Mouse (Mus musculus): ENCODE data around the gene Zfp524. TPM values are rescaled to one million over a fixed set of nuclear protein-coding genes. Genes with fewer than 3 reads are reported as not detected.
A peak's percentile ranks its signal among the peaks of the same experiment; 100 is the strongest.

The Zfp524 gene
- polyA plus RNA-seq, 1 experiment: 54.6 TPM

DNA sequence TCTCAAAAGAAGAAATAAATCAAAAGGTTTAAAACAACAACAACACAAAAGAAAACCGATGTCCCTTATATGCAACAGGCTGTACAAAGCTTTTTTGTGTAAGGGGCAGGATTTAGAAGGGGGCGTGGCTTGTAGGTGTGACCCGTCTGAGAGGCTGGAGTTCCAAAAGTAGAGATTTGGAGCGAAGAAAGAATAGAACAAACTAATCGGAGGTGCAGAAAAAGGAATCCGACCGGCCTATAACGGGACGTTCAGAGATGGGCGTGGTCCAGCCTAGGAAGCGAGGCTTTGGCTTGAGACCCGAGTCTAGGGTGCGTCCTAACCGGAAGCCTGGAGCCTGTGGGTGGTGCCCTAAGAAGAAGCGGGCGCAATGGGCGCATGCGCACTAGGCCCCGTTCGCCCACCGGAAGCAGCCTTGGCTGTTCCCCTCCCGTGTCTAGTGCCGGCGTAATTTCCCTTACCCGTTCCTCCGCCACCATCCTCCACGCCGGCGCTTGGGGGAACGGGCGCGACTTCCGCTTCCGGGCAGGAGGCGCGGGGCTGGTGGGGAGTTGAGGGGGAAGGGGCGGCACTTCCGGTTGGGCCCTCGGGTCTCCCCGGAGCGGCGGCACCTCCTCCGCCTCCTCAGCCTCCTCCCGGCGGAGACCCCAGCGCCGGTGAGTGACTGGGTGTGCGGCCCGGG lies 5.9 kb downstream of the Zfp524 start, which contains the start of the genes Zfp865 and Ccdc106:
Gene Zfp865, plus strand, starts transcription at position 377 of the 682 bp plus-strand sequence.
Gene Ccdc106, plus strand, starts transcription at position 554 of the 682 bp plus-strand sequence.
- peak; percentile 79 for TF ChIP-seq POLR2A (IDR thresholded peaks at IDR 0.05; ENCODE audit: control insufficient read depth, extremely low read depth, insufficient read depth, low read length, poor library complexity)
- peak; percentile 68 for TF ChIP-seq CTCF (IDR thresholded peaks at IDR 0.05; ENCODE audit: borderline replicate concordance, control insufficient read depth, extremely low read depth, insufficient read depth, low read length, poor library complexity)
- 0 out of 2 replicates have a peak, but pooled peaks cover 4% of the 10 kb centered on the region for H3K36me3 ChIP-seq (ENCODE audit: control insufficient read depth, insufficient read depth, low read length)
- DNase-seq: peak; percentile 99
- peak within 1 kb of the TSS; percentile 66 for H3K4me3 ChIP-seq (ENCODE audit: control insufficient read depth, insufficient read depth, low read length)
- WGBS: under 1% methylated on average over 48 of the region's 49 CpGs
- no peaks in the 10 kb centered on the region for H3K27me3 ChIP-seq (ENCODE audit: control insufficient read depth, insufficient read depth, low read length)
- H3K27ac ChIP-seq (ENCODE audit: control insufficient read depth, insufficient read depth, low read length): peak within 1 kb of the TSS; percentile 83
- peaks cover 12% of the 10 kb centered on the region for H3K4me1 ChIP-seq (replicated peaks; ENCODE audit: control insufficient read depth, insufficient read depth, low read length)

DNA sequence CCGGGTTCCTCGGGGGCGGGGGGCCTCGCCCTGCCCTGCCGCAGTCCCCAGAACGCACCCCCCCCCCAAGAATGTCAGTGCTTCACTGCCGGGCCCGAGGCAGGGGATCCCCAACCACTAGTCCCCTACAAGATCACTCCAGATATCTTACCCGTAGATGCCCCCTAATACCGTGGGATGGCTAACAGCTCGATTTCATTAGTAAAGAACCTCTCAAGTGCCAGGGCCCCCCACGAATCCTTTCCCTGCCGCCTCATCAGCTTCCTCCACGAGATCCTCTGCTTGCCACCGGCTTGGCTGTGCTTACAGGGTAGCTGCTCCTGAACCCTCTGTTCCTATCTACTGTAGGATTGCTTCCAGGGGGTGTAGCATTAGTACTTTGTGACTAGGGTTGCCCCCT lies 6.5 kb downstream of the Zfp524 start:
- peak overlapping the region; percentile 62 for H3K27ac ChIP-seq (ENCODE audit: control insufficient read depth, insufficient read depth, low read length)
- TF ChIP-seq POLR2A (IDR thresholded peaks at IDR 0.05; ENCODE audit: control insufficient read depth, extremely low read depth, insufficient read depth, low read length, poor library complexity) (no peak), CTCF (IDR thresholded peaks at IDR 0.05; ENCODE audit: borderline replicate concordance, control insufficient read depth, extremely low read depth, insufficient read depth, low read length, poor library complexity) (no peak)
- peaks cover 12% of the 10 kb centered on the region for H3K4me1 ChIP-seq (replicated peaks; ENCODE audit: control insufficient read depth, insufficient read depth, low read length)
- no peaks in the 10 kb centered on the region for H3K27me3 ChIP-seq (ENCODE audit: control insufficient read depth, insufficient read depth, low read length)
- DNase-seq: no peak
- H3K36me3 ChIP-seq (ENCODE audit: control insufficient read depth, insufficient read depth, low read length): 0 out of 2 replicates have a peak, but pooled peaks cover 4% of the 10 kb centered on the region
- under 1% methylated on average over 15 of the region's 15 CpGs for WGBS
- peak overlapping the region; percentile 66 for H3K4me3 ChIP-seq (ENCODE audit: control insufficient read depth, insufficient read depth, low read length)

- no peaks in the 10 kb centered on the region for H3K27me3 ChIP-seq (ENCODE audit: control insufficient read depth, insufficient read depth, low read length)
- H3K36me3 ChIP-seq (ENCODE audit: control insufficient read depth, insufficient read depth, low read length): 0 out of 2 replicates have a peak, but pooled peaks cover 4% of the 10 kb centered on the region
- peaks cover 12% of the 10 kb centered on the region for H3K4me1 ChIP-seq (replicated peaks; ENCODE audit: control insufficient read depth, insufficient read depth, low read length)
- WGBS: 54% methylated on average over 5 of the region's 5 CpGs
- TF ChIP-seq POLR2A (IDR thresholded peaks at IDR 0.05; ENCODE audit: control insufficient read depth, extremely low read depth, insufficient read depth, low read length, poor library complexity) (no peak), CTCF (IDR thresholded peaks at IDR 0.05; ENCODE audit: borderline replicate concordance, control insufficient read depth, extremely low read depth, insufficient read depth, low read length, poor library complexity) (no peak)
- H3K4me3 ChIP-seq (ENCODE audit: control insufficient read depth, insufficient read depth, low read length): peak overlapping the region; percentile 66
- DNase-seq: no peak
- H3K27ac ChIP-seq (ENCODE audit: control insufficient read depth, insufficient read depth, low read length): peak overlapping the region; percentile 62; the same call in 1 of the 2 replicates
These were observed 7.0 kb downstream of the Zfp524 start for GRCm38 (mm10) chr7:5021197-5021596.

GRCm38 (mm10) chr7:5029543-5029942 lies 15.3 kb downstream of the Zfp524 start:
- H3K27me3 ChIP-seq (ENCODE audit: control insufficient read depth, insufficient read depth, low read length): no peaks in the 10 kb centered on the region
- H3K4me3 ChIP-seq (ENCODE audit: control insufficient read depth, insufficient read depth, low read length): no peak overlapping the region
- H3K4me1 ChIP-seq (replicated peaks; ENCODE audit: control insufficient read depth, insufficient read depth, low read length): no peaks in the 10 kb centered on the region
- TF ChIP-seq CTCF (IDR thresholded peaks at IDR 0.05; ENCODE audit: borderline replicate concordance, control insufficient read depth, extremely low read depth, insufficient read depth, low read length, poor library complexity): no peak
- no peak for TF ChIP-seq POLR2A (IDR thresholded peaks at IDR 0.05; ENCODE audit: control insufficient read depth, extremely low read depth, insufficient read depth, low read length, poor library complexity)
- H3K27ac ChIP-seq (ENCODE audit: control insufficient read depth, insufficient read depth, low read length): no peak overlapping the region
- WGBS: 97% methylated on average over 22 of the region's 22 CpGs
- no peak for DNase-seq
- H3K36me3 ChIP-seq (ENCODE audit: control insufficient read depth, insufficient read depth, low read length): peaks cover 46% of the 10 kb centered on the region

DNA sequence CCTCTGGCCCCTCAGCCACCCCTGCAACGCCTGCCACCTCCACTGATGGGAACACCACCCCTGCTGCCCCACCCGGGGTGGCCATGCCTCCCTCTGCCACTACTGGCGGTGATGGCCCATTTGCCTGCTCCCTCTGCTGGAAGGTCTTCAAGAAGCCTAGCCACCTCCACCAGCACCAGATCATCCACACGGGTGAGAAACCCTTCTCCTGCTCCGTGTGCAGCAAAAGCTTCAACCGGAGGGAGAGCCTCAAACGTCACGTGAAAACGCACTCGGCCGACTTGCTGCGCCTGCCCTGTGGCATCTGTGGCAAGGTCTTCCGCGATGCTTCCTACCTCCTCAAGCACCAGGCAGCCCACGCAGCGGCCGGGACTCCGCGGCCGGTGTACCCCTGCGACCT lies 15.7 kb downstream of the Zfp524 start:
- TF ChIP-seq POLR2A (IDR thresholded peaks at IDR 0.05; ENCODE audit: control insufficient read depth, extremely low read depth, insufficient read depth, low read length, poor library complexity) (no peak), CTCF (IDR thresholded peaks at IDR 0.05; ENCODE audit: borderline replicate concordance, control insufficient read depth, extremely low read depth, insufficient read depth, low read length, poor library complexity) (no peak)
- 99% methylated on average over 21 of the region's 21 CpGs for WGBS
- H3K36me3 ChIP-seq (ENCODE audit: control insufficient read depth, insufficient read depth, low read length): peaks cover 46% of the 10 kb centered on the region

GRCm38 (mm10) chr7:5030554-5031275 lies 16.5 kb downstream of the Zfp524 start:
- TF ChIP-seq POLR2A (IDR thresholded peaks at IDR 0.05; ENCODE audit: control insufficient read depth, extremely low read depth, insufficient read depth, low read length, poor library complexity): no peak
- no peak for TF ChIP-seq CTCF (IDR thresholded peaks at IDR 0.05; ENCODE audit: borderline replicate concordance, control insufficient read depth, extremely low read depth, insufficient read depth, low read length, poor library complexity)
- Histone ChIP-seq H3K27me3 (ENCODE audit: control insufficient read depth, insufficient read depth, low read length) (no peaks in the 10 kb centered on the region), H3K36me3 (ENCODE audit: control insufficient read depth, insufficient read depth, low read length) (peaks cover 46% of the 10 kb centered on the region), H3K27ac (ENCODE audit: control insufficient read depth, insufficient read depth, low read length) (no peak overlapping the region), H3K4me1 (replicated peaks; ENCODE audit: control insufficient read depth, insufficient read depth, low read length) (no peaks in the 10 kb centered on the region), H3K4me3 (ENCODE audit: control insufficient read depth, insufficient read depth, low read length) (no peak overlapping the region)
- no peak for DNase-seq
- WGBS: 98% methylated on average over 63 of the region's 63 CpGs

More for the DNA sequence above, 15.7 kb downstream of the Zfp524 start:
- no peak for DNase-seq
- Histone ChIP-seq H3K27me3 (ENCODE audit: control insufficient read depth, insufficient read depth, low read length) (no peaks in the 10 kb centered on the region), H3K27ac (ENCODE audit: control insufficient read depth, insufficient read depth, low read length) (no peak overlapping the region), H3K4me1 (replicated peaks; ENCODE audit: control insufficient read depth, insufficient read depth, low read length) (no peaks in the 10 kb centered on the region), H3K4me3 (ENCODE audit: control insufficient read depth, insufficient read depth, low read length) (no peak overlapping the region)
